Mouse (Mus musculus): Measurements from ENCODE around the gene Ctnna3. TPM values are rescaled to one million over a fixed set of nuclear protein-coding genes. Genes with fewer than 3 reads are reported as not detected.

The Ctnna3 gene
- total and polyA plus RNA-seq, 3 experiments: not detected

DNA sequence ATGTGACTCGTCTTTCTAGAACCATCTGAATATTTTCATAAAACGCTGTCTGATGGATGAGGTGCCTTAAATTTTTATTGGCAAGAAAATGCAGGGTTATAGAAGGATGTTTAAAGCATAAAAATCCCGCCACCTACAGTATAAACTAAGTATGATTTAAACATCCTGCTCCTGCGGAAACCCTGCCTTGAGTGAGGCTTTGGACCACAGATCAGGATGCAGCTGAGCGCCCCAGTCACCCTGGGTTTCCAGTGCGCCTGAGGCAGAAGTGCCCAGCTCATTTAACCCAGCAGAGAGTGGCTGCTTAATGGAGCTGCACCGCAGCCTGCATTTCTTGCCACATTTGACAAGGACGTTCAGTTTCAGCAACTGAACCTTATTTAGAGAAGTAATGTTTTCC is 1211.7 kb downstream of the Ctnna3 start:
- no peak overlapping the region for H3K9ac ChIP-seq (ENCODE audit: control insufficient read depth, low read depth, low read length, poor library complexity, severe bottlenecking)
- H3K4me1 ChIP-seq (ENCODE audit: control insufficient read depth in 1 of 2, insufficient read depth in 2 of 2, low read length in 2 of 2): no peaks in the 10 kb centered on the region
- H3K4me3 ChIP-seq (ENCODE audit: control insufficient read depth in 1 of 2, insufficient read depth in 1 of 2, low read depth in 2 of 2, low read length in 2 of 2): no peak overlapping the region
- no peaks in the 10 kb centered on the region for H3K79me2 ChIP-seq (ENCODE audit: control insufficient read depth, insufficient read depth, low read length, poor library complexity)
- no peaks in the 10 kb centered on the region for H3K9me3 ChIP-seq (replicated peaks; ENCODE audit: insufficient read depth, low read length)
- no peaks in the 10 kb centered on the region for H3K36me3 ChIP-seq (ENCODE audit: control insufficient read depth in 1 of 2, insufficient read depth in 2 of 2, low read length in 2 of 2)
- no peaks in the 10 kb centered on the region for H3K27me3 ChIP-seq (ENCODE audit: control insufficient read depth in 1 of 2, insufficient read depth in 2 of 2, low read length in 2 of 2)
- no peak for TF ChIP-seq MAZ (IDR thresholded peaks at IDR 0.05; ENCODE audit: low read depth, low read length)
- TF ChIP-seq POLR2AphosphoS2 (IDR thresholded peaks at IDR 0.05; ENCODE audit: low read length): no peak
- no peak for TF ChIP-seq ZC3H11A (IDR thresholded peaks at IDR 0.05; ENCODE audit: low read depth, low read length)
- TF ChIP-seq EP300 (IDR thresholded peaks at IDR 0.05; ENCODE audit: low read depth in 1 of 2, low read length in 2 of 2): no peak
- no peak for TF ChIP-seq UBTF (IDR thresholded peaks at IDR 0.05; ENCODE audit: borderline replicate concordance, insufficient read depth, low read depth, low read length)
- TF ChIP-seq ZKSCAN1 (IDR thresholded peaks at IDR 0.05; ENCODE audit: low read depth, low read length): no peak
- TF ChIP-seq CTCF (IDR thresholded peaks at IDR 0.05 in 2 of 3, conservative IDR thresholded peaks at IDR 0.05 in 1 of 3; ENCODE audit: control insufficient read depth in 1 of 3, insufficient read depth in 1 of 3, low read depth in 2 of 3, low read length in 3 of 3, poor library complexity in 1 of 3, severe bottlenecking in 1 of 3): no peak
- no peak for TF ChIP-seq CHD2 (IDR thresholded peaks at IDR 0.05; ENCODE audit: low read length)
- no peak for TF ChIP-seq ELF1 (IDR thresholded peaks at IDR 0.05; ENCODE audit: low read depth, low read length)
- no peak for TF ChIP-seq TCF12 (IDR thresholded peaks at IDR 0.05; ENCODE audit: low read depth, low read length)
- no peak for TF ChIP-seq MXI1 (IDR thresholded peaks at IDR 0.05; ENCODE audit: low read depth, low read length)
- DNase-seq (ENCODE audit: low read depth, low spot score): no peak
- no peak overlapping the region for H3K27ac ChIP-seq (ENCODE audit: control insufficient read depth, low read depth, low read length)

DNA sequence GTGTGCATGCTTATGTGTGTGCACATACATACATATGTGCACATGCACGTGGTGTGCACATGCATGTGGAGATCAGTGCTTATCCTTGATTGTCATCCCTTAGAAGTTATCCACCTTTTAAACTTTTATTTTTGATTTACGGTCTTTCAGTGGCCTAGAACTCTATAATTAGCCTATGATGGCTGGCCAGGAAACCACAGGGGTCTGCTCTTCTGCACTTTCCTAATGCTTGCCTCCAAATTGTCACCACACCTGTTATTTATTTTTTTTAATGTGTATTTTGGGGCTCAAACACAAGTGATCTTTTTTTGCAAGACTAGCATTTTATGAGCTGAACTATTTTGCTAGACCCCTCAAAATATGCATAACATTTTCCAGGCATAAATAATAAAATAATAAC is 1214.1 kb downstream of the Ctnna3 start:
- Histone ChIP-seq H3K9ac (ENCODE audit: control insufficient read depth, low read depth, low read length, poor library complexity, severe bottlenecking) (no peak overlapping the region), H3K27me3 (ENCODE audit: control insufficient read depth in 1 of 2, insufficient read depth in 2 of 2, low read length in 2 of 2) (no peaks in the 10 kb centered on the region), H3K9me3 (replicated peaks; ENCODE audit: insufficient read depth, low read length) (no peaks in the 10 kb centered on the region), H3K4me3 (ENCODE audit: control insufficient read depth in 1 of 2, insufficient read depth in 1 of 2, low read depth in 2 of 2, low read length in 2 of 2) (no peak overlapping the region), H3K36me3 (ENCODE audit: control insufficient read depth in 1 of 2, insufficient read depth in 2 of 2, low read length in 2 of 2) (no peaks in the 10 kb centered on the region), H3K27ac (ENCODE audit: control insufficient read depth, low read depth, low read length) (no peak overlapping the region), H3K79me2 (ENCODE audit: control insufficient read depth, insufficient read depth, low read length, poor library complexity) (no peaks in the 10 kb centered on the region), H3K4me1 (ENCODE audit: control insufficient read depth in 1 of 2, insufficient read depth in 2 of 2, low read length in 2 of 2) (no peaks in the 10 kb centered on the region)
- no peak for DNase-seq (ENCODE audit: low read depth, low spot score)
- TF ChIP-seq JUND (IDR thresholded peaks at IDR 0.05; ENCODE audit: low read depth, low read length) (no peak), RAD21 (IDR thresholded peaks at IDR 0.05; ENCODE audit: low read depth, low read length) (no peak), TCF12 (IDR thresholded peaks at IDR 0.05; ENCODE audit: low read depth, low read length) (no peak), ZMIZ1 (IDR thresholded peaks at IDR 0.05; ENCODE audit: low read depth, low read length) (no peak), CHD2 (IDR thresholded peaks at IDR 0.05; ENCODE audit: low read length) (no peak), BHLHE40 (IDR thresholded peaks at IDR 0.05; ENCODE audit: borderline replicate concordance, low read depth, low read length) (no peak), NRF1 (IDR thresholded peaks at IDR 0.05; ENCODE audit: insufficient read depth, low read depth, low read length, poor library complexity, severe bottlenecking) (no peak), MYB (IDR thresholded peaks at IDR 0.05; ENCODE audit: low read depth, low read length) (no peak), CHD1 (IDR thresholded peaks at IDR 0.05; ENCODE audit: low read depth, low read length) (no peak), KAT2A (conservative IDR thresholded peaks at IDR 0.05; ENCODE audit: low read depth, low read length) (no peak), MXI1 (IDR thresholded peaks at IDR 0.05; ENCODE audit: low read depth, low read length) (no peak), MAZ (IDR thresholded peaks at IDR 0.05; ENCODE audit: low read depth, low read length) (no peak), UBTF (IDR thresholded peaks at IDR 0.05; ENCODE audit: borderline replicate concordance, insufficient read depth, low read depth, low read length) (no peak), POLR2A (IDR thresholded peaks at IDR 0.05; ENCODE audit: control insufficient read depth in 1 of 2, insufficient read depth in 1 of 2, low read depth in 1 of 2, low read length in 2 of 2, poor library complexity in 1 of 2) (no peak), ZNF384 (IDR thresholded peaks at IDR 0.05; ENCODE audit: low read depth, low read length) (no peak), E2F4 (IDR thresholded peaks at IDR 0.05; ENCODE audit: borderline replicate concordance, low read depth, low read length) (no peak), USF1 (IDR thresholded peaks at IDR 0.05; ENCODE audit: low read depth, low read length) (no peak)
